In genomic region chr3:109340274-109341070, GRCm38 (mm10) we compare ENCODE assay signal across 9 mouse cellular contexts. TPM values are rescaled to one million over a fixed set of nuclear protein-coding genes. Genes with fewer than 3 reads are reported as not detected.
DNase-seq lines count a peak whose midpoint lies in the region; ATAC-seq and TF ChIP-seq lines count a peak whose summit lies in the region.
"Had no signal": no experiment of that assay in that cellular context is flagged by ENCODE, and none has a peak within 500 bp of the region (broad histone marks: within the 10 kb centered on the region; RNA-seq: fewer than 3 reads in every experiment).

TSS of gene Vav3 (plus strand) at chr3:109340653.

- no peak for TF ChIP-seq CTCF in stomach, postnatal 0 days (IDR thresholded peaks at IDR 0.05; ENCODE audit: low read depth)

- peak within 1 kb of the TSS; percentile 84 for H3K9ac ChIP-seq in heart, embryonic 16.5 days (ENCODE audit: low read length)
- H3K9ac ChIP-seq in neural tube, embryonic 13.5 days = peak within 1 kb of the TSS; percentile 77
- H3K9ac ChIP-seq in stomach, postnatal 0 days (ENCODE audit: low read length) = peak within 1 kb of the TSS; percentile 61

- no peak for TF ChIP-seq EP300 in stomach, postnatal 0 days (optimal IDR thresholded peaks at IDR 0.05)

- peak; percentile 39 to 56 for DNase-seq in left cerebral cortex, adult 18-20 months (ENCODE audit: low spot score in 2 of 2)
- no peak for DNase-seq in left cerebral cortex, adult 11 months (ENCODE audit: low spot score)
- DNase-seq in forebrain, embryonic 10.5 days (ENCODE audit: extremely low spot score, low spot score) = peak; percentile 61
- peak; percentile 59 to 78 for DNase-seq in kidney, postnatal 25 days
- DNase-seq in lung, adult 18-20 months = peak; percentile 34 to 44
- DNase-seq in stomach, postnatal 0 days (ENCODE audit: low spot score) = peak; percentile 56

- H3K27ac ChIP-seq in forebrain, embryonic 10.5 days = peak within 1 kb of the TSS; percentile 90
- H3K27ac ChIP-seq in heart, embryonic 16.5 days (ENCODE audit: low read length) = peak within 1 kb of the TSS; percentile 90
- peak within 1 kb of the TSS; percentile 93 for H3K27ac ChIP-seq in neural tube, embryonic 13.5 days (replicated peaks)
- H3K27ac ChIP-seq in stomach, postnatal 0 days (replicated peaks) = peak within 1 kb of the TSS; percentile 81

- ATAC-seq in heart, embryonic 16.5 days (replicated peaks; ENCODE audit: extremely low read depth, insufficient read depth, low FRiP score) = peak; percentile 81
- peak; percentile 93 for ATAC-seq in neural tube, embryonic 13.5 days (ENCODE audit: low read depth)
- ATAC-seq in stomach, postnatal 0 days (ENCODE audit: low FRiP score, low TSS enrichment) = peak; percentile 81

- no peaks in the 10 kb centered on the region for H3K9me3 ChIP-seq in forebrain, embryonic 10.5 days
- H3K9me3 ChIP-seq in heart, embryonic 16.5 days (replicated peaks; ENCODE audit: control insufficient read depth, low read length) = no peaks in the 10 kb centered on the region
- no peaks in the 10 kb centered on the region for H3K9me3 ChIP-seq in neural tube, embryonic 13.5 days
- H3K9me3 ChIP-seq in stomach, postnatal 0 days (ENCODE audit: control insufficient read depth, low read length) = no peaks in the 10 kb centered on the region

- H3K4me1 ChIP-seq in forebrain, embryonic 10.5 days = peaks cover 18% of the 10 kb centered on the region
- H3K4me1 ChIP-seq in heart, embryonic 16.5 days (ENCODE audit: control insufficient read depth, insufficient read depth, low read length) = peaks cover 2% of the 10 kb centered on the region
- H3K4me1 ChIP-seq in neural tube, embryonic 13.5 days (replicated peaks) = peaks cover 22% of the 10 kb centered on the region
- H3K4me1 ChIP-seq in stomach, postnatal 0 days (replicated peaks; ENCODE audit: control insufficient read depth, insufficient read depth) = no peaks in the 10 kb centered on the region

- H3K27me3 ChIP-seq in forebrain, embryonic 10.5 days (ENCODE audit: poor library complexity, severe bottlenecking) = peaks cover 30% of the 10 kb centered on the region
- no peaks in the 10 kb centered on the region for H3K27me3 ChIP-seq in heart, embryonic 16.5 days (ENCODE audit: control insufficient read depth, insufficient read depth, low read length)
- H3K27me3 ChIP-seq in neural tube, embryonic 13.5 days = no peaks in the 10 kb centered on the region
- no peaks in the 10 kb centered on the region; the same call in 1 of the 2 replicates for H3K27me3 ChIP-seq in stomach, postnatal 0 days (ENCODE audit: control insufficient read depth, insufficient read depth, low read length)

- under 1% methylated on average over 92 of the region's 92 CpGs for WGBS in forebrain, embryonic 10.5 days
- WGBS in heart, embryonic 16.5 days = under 1% methylated on average over 87 of the region's 92 CpGs
- WGBS in neural tube, embryonic 13.5 days = under 1% methylated on average over 86 of the region's 92 CpGs
- under 1% methylated on average over 63 of the region's 92 CpGs for WGBS in stomach, postnatal 0 days

- H3K4me2 ChIP-seq in heart, embryonic 16.5 days (ENCODE audit: low read depth, low read length) = peak within 1 kb of the TSS; percentile 94
- peak within 1 kb of the TSS; percentile 77 for H3K4me2 ChIP-seq in neural tube, embryonic 13.5 days
- H3K4me2 ChIP-seq in stomach, postnatal 0 days (replicated peaks; ENCODE audit: low read depth) = peak within 1 kb of the TSS; percentile 97

- no peaks in the 10 kb centered on the region for H3K36me3 ChIP-seq in forebrain, embryonic 10.5 days (replicated peaks)
- no peaks in the 10 kb centered on the region for H3K36me3 ChIP-seq in heart, embryonic 16.5 days (ENCODE audit: control insufficient read depth, insufficient read depth)
- H3K36me3 ChIP-seq in neural tube, embryonic 13.5 days = no peaks in the 10 kb centered on the region
- no peaks in the 10 kb centered on the region for H3K36me3 ChIP-seq in stomach, postnatal 0 days (ENCODE audit: control insufficient read depth, insufficient read depth, low read length)

- peak within 1 kb of the TSS; percentile 82 for H3K4me3 ChIP-seq in forebrain, embryonic 10.5 days
- H3K4me3 ChIP-seq in heart, embryonic 16.5 days (ENCODE audit: low read length) = peak within 1 kb of the TSS; percentile 82
- peak within 1 kb of the TSS; percentile 62 for H3K4me3 ChIP-seq in neural tube, embryonic 13.5 days
- H3K4me3 ChIP-seq in stomach, postnatal 0 days (ENCODE audit: low read depth, low read length) = peak within 1 kb of the TSS; percentile 68

RNA-seq across cellular contexts. Expression of gene Vav3, which starts in this region (rescaled TPM):
- total RNA-seq in left cerebral cortex, adult 18-20 months (2021) = 1 to 10 TPM; 5.3 to 6.6 TPM
- polyA plus RNA-seq in forebrain, embryonic 10.5 days (2016; fragmentation: Nextera tagmentation; extraction: Ambion mirVana) = 4.1 and 4.7 TPM in 2 replicates
- polyA plus RNA-seq in heart, embryonic 16.5 days (2015; fragmentation: Nextera tagmentation; extraction: Ambion mirVana) = 7.5 and 8.0 TPM in 2 replicates
- 19.3 and 19.9 TPM in 2 replicates for polyA plus RNA-seq in neural tube, embryonic 13.5 days (2015; fragmentation: Nextera tagmentation; extraction: Ambion mirVana)
- 20.2 and 20.4 TPM in 2 replicates for polyA plus RNA-seq in stomach, postnatal 0 days (2015; fragmentation: Nextera tagmentation; extraction: Ambion mirVana)
- total RNA-seq: MEL had no signal
